Mouse (Mus musculus) retina, postnatal 7 days (tissue): ENCODE measurements around the gene Exoc6.
"Not testable (repeated sequence)": the region's sequence is repeated elsewhere in the genome, so short reads cannot be mapped to it uniquely, and the experiment has no call there.

Experiments used
- DNase-seq: peaks from one replicate; pipeline ENCODE4 v3.0.0-alpha.2; 2012; ENCODE audit warnings: low read depth, low spot score

Exoc6 gene

GRCm38 (mm10) chr19:37537717-37538116, 12.5 kb upstream of the Exoc6 start:
- no peak for DNase-seq

- DNase-seq: no peak
These were observed 10.0 kb upstream of the Exoc6 start for GRCm38 (mm10) chr19:37540201-37540600.

GRCm38 (mm10) chr19:37543537-37544326, 6.5 kb upstream of the Exoc6 start:
- no peak for DNase-seq

- no peak for DNase-seq
These were observed 5.7 kb upstream of the Exoc6 start for GRCm38 (mm10) chr19:37544476-37544875.

- DNase-seq: no peak
These were observed 5.0 kb upstream of the Exoc6 start for GRCm38 (mm10) chr19:37545231-37545630.

GRCm38 (mm10) chr19:37545725-37546124, 4.5 kb upstream of the Exoc6 start:
- no peak for DNase-seq

GRCm38 (mm10) chr19:37546776-37547175, 3.4 kb upstream of the Exoc6 start:
- no peak for DNase-seq

GRCm38 (mm10) chr19:37551040-37551566, 885 bp downstream of the Exoc6 start:
- no peak for DNase-seq

GRCm38 (mm10) chr19:37553376-37554265, 3.4 kb downstream of the Exoc6 start:
- DNase-seq: no peak

- DNase-seq: not testable (repeated sequence)
These were observed 4.0 kb downstream of the Exoc6 start for GRCm38 (mm10) chr19:37554266-37554650.

GRCm38 (mm10) chr19:37555863-37556566, 5.8 kb downstream of the Exoc6 start:
- no peak for DNase-seq

- DNase-seq: no peak
These were observed 7.7 kb downstream of the Exoc6 start for GRCm38 (mm10) chr19:37557898-37558297.

GRCm38 (mm10) chr19:37559286-37560079, 9.3 kb downstream of the Exoc6 start:
- DNase-seq: no peak

GRCm38 (mm10) chr19:37560080-37560427, 9.8 kb downstream of the Exoc6 start:
- DNase-seq: no peak

GRCm38 (mm10) chr19:37561106-37561892, 11.1 kb downstream of the Exoc6 start:
- no peak for DNase-seq

GRCm38 (mm10) chr19:37563763-37564162, 13.5 kb downstream of the Exoc6 start:
- peak; percentile 40 for DNase-seq

GRCm38 (mm10) chr19:37565806-37566205, 15.6 kb downstream of the Exoc6 start:
- no peak for DNase-seq

- no peak for DNase-seq
These were observed 19.1 kb downstream of the Exoc6 start for GRCm38 (mm10) chr19:37569186-37569754.

GRCm38 (mm10) chr19:37570966-37571718, 20.9 kb downstream of the Exoc6 start:
- no peak for DNase-seq
